Mouse (Mus musculus) neural tube, embryonic 12.5 days (tissue): Measurements from ENCODE around the gene Zdhhc19. TPM values are rescaled to one million over a fixed set of nuclear protein-coding genes. Genes with fewer than 3 reads are reported as not detected.

ENCODE experiments used
- ATAC-seq: fragments of 200-750 bp; cut with Nextera tagmentation; 2 replicates; pipeline ENCODE4 v1.8.0; 2017; ENCODE audit warnings: low read depth, mild to moderate bottlenecking, moderate TSS enrichment, moderate library complexity; ENCODE audit not compliant: low FRiP score
- H3K27ac ChIP-seq: fragments of 300-500 bp; sonication (generic); 2 replicates; pipeline ENCODE4 v1.5.1; 2016
- H3K27me3 ChIP-seq: fragments of 300-500 bp; sonication (generic); replicated peaks from 2 replicates; pipeline ENCODE4 v1.6.1; 2016; ENCODE audit warnings: mild to moderate bottlenecking
- H3K36me3 ChIP-seq: fragments of 300-500 bp; sonication (generic); 2 replicates; pipeline ENCODE4 v1.6.1; 2016; ENCODE audit warnings: mild to moderate bottlenecking
- H3K4me1 ChIP-seq: fragments of 300-500 bp; sonication (generic); 2 replicates; pipeline ENCODE4 v1.6.1; 2016
- H3K4me2 ChIP-seq: fragments of 300-500 bp; sonication (generic); replicated peaks from 2 replicates; pipeline ENCODE4 v1.6.1; 2016; ENCODE audit warnings: mild to moderate bottlenecking
- H3K4me3 ChIP-seq: fragments of 300-500 bp; sonication (generic); 2 replicates; pipeline ENCODE4 v1.5.1; 2016
- H3K9ac ChIP-seq: fragments of 300-500 bp; sonication (generic); 2 replicates; pipeline ENCODE4 v1.6.1; 2016; ENCODE audit warnings: mild to moderate bottlenecking
- H3K9me3 ChIP-seq: fragments of 300-500 bp; sonication (generic); 2 replicates; pipeline ENCODE4 v1.6.1; 2016; ENCODE audit warnings: mild to moderate bottlenecking
- WGBS: fragments of 180-500 bp; shearing (Covaris S2); methylation state at CpG from one replicate; pipeline ENCODE4 v1.1.7; 2016; 5-methylcytosine and 5-hydroxymethylcytosine counted together
- polyA plus RNA-seq: library from polyadenylated mRNA; unstranded; fragments of >200 nt; fragmentation: Nextera tagmentation; extraction: Ambion mirVana; gene quantifications from 2 replicates; pipeline ENCODE4 v1.2.1, GENCODE M21; 2016

Zdhhc19 gene
- polyA plus RNA-seq: not detected in 2 replicates

GRCm38 (mm10) chr16:32495965-32496364, at the start of gene Zdhhc19:
Gene Zdhhc19, plus strand, starts transcription at chr16:32496265.
- no peak within 1 kb of the TSS for H3K4me3 ChIP-seq
- H3K27ac ChIP-seq: no peak within 1 kb of the TSS
- H3K9ac ChIP-seq: no peak within 1 kb of the TSS
- WGBS: 77% methylated on average over 3 of the region's 3 CpGs
- H3K4me2 ChIP-seq: no peak within 1 kb of the TSS
- ATAC-seq: no peak
- H3K9me3 ChIP-seq: no peaks in the 10 kb centered on the region
- H3K36me3 ChIP-seq: no peaks in the 10 kb centered on the region
- no peaks in the 10 kb centered on the region; the same call in none of the 2 replicates for H3K4me1 ChIP-seq
- no peaks in the 10 kb centered on the region for H3K27me3 ChIP-seq

- no peaks in the 10 kb centered on the region for H3K9me3 ChIP-seq
- H3K4me2 ChIP-seq: no peak overlapping the region
- ATAC-seq: no peak
- no peaks in the 10 kb centered on the region for H3K36me3 ChIP-seq
- H3K4me1 ChIP-seq: no peaks in the 10 kb centered on the region
- no peak overlapping the region for H3K9ac ChIP-seq
- no peak overlapping the region for H3K27ac ChIP-seq
- no peak overlapping the region for H3K4me3 ChIP-seq
- H3K27me3 ChIP-seq: no peaks in the 10 kb centered on the region
- 88% methylated on average over 2 of the region's 2 CpGs for WGBS
Measured at GRCm38 (mm10) chr16:32446563-32447138, 49.4 kb upstream of the Zdhhc19 start.

GRCm38 (mm10) chr16:32449665-32450064, 46.4 kb upstream of the Zdhhc19 start:
- H3K9me3 ChIP-seq: no peaks in the 10 kb centered on the region
- H3K4me2 ChIP-seq: no peak overlapping the region
- H3K9ac ChIP-seq: no peak overlapping the region
- ATAC-seq: no peak
- H3K4me3 ChIP-seq: no peak overlapping the region
- H3K36me3 ChIP-seq: peaks cover 12% of the 10 kb centered on the region
- no peak overlapping the region for H3K27ac ChIP-seq
- 96% methylated on average over 3 of the region's 3 CpGs for WGBS
- H3K4me1 ChIP-seq: no peaks in the 10 kb centered on the region
- H3K27me3 ChIP-seq: no peaks in the 10 kb centered on the region

- WGBS: 97% methylated on average over 2 of the region's 2 CpGs
- ATAC-seq: no peak
- peaks cover 13% of the 10 kb centered on the region for H3K36me3 ChIP-seq
Measured at GRCm38 (mm10) chr16:32450133-32450532, 45.9 kb upstream of the Zdhhc19 start.

GRCm38 (mm10) chr16:32453102-32453501, 43.0 kb upstream of the Zdhhc19 start:
- H3K9me3 ChIP-seq: no peaks in the 10 kb centered on the region
- no peaks in the 10 kb centered on the region for H3K27me3 ChIP-seq
- H3K36me3 ChIP-seq: peaks cover 29% of the 10 kb centered on the region
- no peak overlapping the region for H3K4me2 ChIP-seq
- 95% methylated on average over 8 of the region's 8 CpGs for WGBS
- no peak overlapping the region for H3K9ac ChIP-seq
- no peak overlapping the region for H3K4me3 ChIP-seq
- no peaks in the 10 kb centered on the region for H3K4me1 ChIP-seq
- H3K27ac ChIP-seq: no peak overlapping the region
- ATAC-seq: no peak

More at GRCm38 (mm10) chr16:32450133-32450532, 45.9 kb upstream of the Zdhhc19 start:
- no peaks in the 10 kb centered on the region for H3K4me1 ChIP-seq
- H3K4me2 ChIP-seq: no peak overlapping the region
- no peaks in the 10 kb centered on the region for H3K9me3 ChIP-seq
- no peaks in the 10 kb centered on the region for H3K27me3 ChIP-seq
- H3K9ac ChIP-seq: no peak overlapping the region
- H3K4me3 ChIP-seq: no peak overlapping the region
- H3K27ac ChIP-seq: no peak overlapping the region

GRCm38 (mm10) chr16:32454646-32455045, 41.4 kb upstream of the Zdhhc19 start:
- no peaks in the 10 kb centered on the region for H3K27me3 ChIP-seq
- peaks cover 29% of the 10 kb centered on the region for H3K36me3 ChIP-seq

GRCm38 (mm10) chr16:32456086-32456485, 40.0 kb upstream of the Zdhhc19 start:
- Histone ChIP-seq H3K27me3 (no peaks in the 10 kb centered on the region), H3K4me1 (no peaks in the 10 kb centered on the region), H3K9me3 (no peaks in the 10 kb centered on the region), H3K4me3 (no peak overlapping the region), H3K36me3 (peaks cover 29% of the 10 kb centered on the region), H3K9ac (no peak overlapping the region), H3K4me2 (no peak overlapping the region), H3K27ac (no peak overlapping the region)
- no peak for ATAC-seq

More at GRCm38 (mm10) chr16:32454646-32455045, 41.4 kb upstream of the Zdhhc19 start:
- Histone ChIP-seq H3K27ac (no peak overlapping the region), H3K9me3 (no peaks in the 10 kb centered on the region), H3K9ac (no peak overlapping the region), H3K4me1 (no peaks in the 10 kb centered on the region), H3K4me2 (no peak overlapping the region), H3K4me3 (no peak overlapping the region)
- no peak for ATAC-seq
- 82% methylated on average over 5 of the region's 5 CpGs for WGBS

GRCm38 (mm10) chr16:32456761-32457160, 39.3 kb upstream of the Zdhhc19 start:
- Histone ChIP-seq H3K4me1 (no peaks in the 10 kb centered on the region), H3K4me2 (no peak overlapping the region), H3K9me3 (no peaks in the 10 kb centered on the region), H3K27ac (no peak overlapping the region), H3K36me3 (peaks cover 29% of the 10 kb centered on the region), H3K4me3 (no peak overlapping the region), H3K9ac (no peak overlapping the region), H3K27me3 (no peaks in the 10 kb centered on the region)
- 98% methylated on average over 1 of the region's 1 CpGs for WGBS
- ATAC-seq: no peak

- H3K4me2 ChIP-seq: no peak overlapping the region
- WGBS: 69% methylated on average over 10 of the region's 10 CpGs
- no peak for ATAC-seq
- H3K4me1 ChIP-seq: no peaks in the 10 kb centered on the region
- peaks cover 22% of the 10 kb centered on the region for H3K36me3 ChIP-seq
- H3K9ac ChIP-seq: no peak overlapping the region
- no peaks in the 10 kb centered on the region for H3K27me3 ChIP-seq
- H3K27ac ChIP-seq: no peak overlapping the region
- H3K9me3 ChIP-seq: no peaks in the 10 kb centered on the region
- H3K4me3 ChIP-seq: no peak overlapping the region
Measured at GRCm38 (mm10) chr16:32457589-32458386, 38.3 kb upstream of the Zdhhc19 start.

- 68% methylated on average over 4 of the region's 4 CpGs for WGBS
- no peak for ATAC-seq
- Histone ChIP-seq H3K36me3 (peaks cover 20% of the 10 kb centered on the region), H3K27ac (no peak overlapping the region), H3K4me3 (no peak overlapping the region), H3K4me2 (no peak overlapping the region), H3K27me3 (no peaks in the 10 kb centered on the region), H3K9me3 (no peaks in the 10 kb centered on the region), H3K4me1 (no peaks in the 10 kb centered on the region), H3K9ac (no peak overlapping the region)
Measured at GRCm38 (mm10) chr16:32460518-32460917, 35.5 kb upstream of the Zdhhc19 start.

- no peak for ATAC-seq
- Histone ChIP-seq H3K9ac (no peak overlapping the region), H3K4me3 (no peak overlapping the region), H3K9me3 (no peaks in the 10 kb centered on the region), H3K4me1 (no peaks in the 10 kb centered on the region), H3K27me3 (no peaks in the 10 kb centered on the region), H3K27ac (no peak overlapping the region), H3K36me3 (peaks cover 14% of the 10 kb centered on the region), H3K4me2 (no peak overlapping the region)
- WGBS: 97% methylated on average over 5 of the region's 5 CpGs
Measured at GRCm38 (mm10) chr16:32461713-32462112, 34.4 kb upstream of the Zdhhc19 start.

- WGBS: 95% methylated on average over 16 of the region's 16 CpGs
Measured at GRCm38 (mm10) chr16:32462950-32463349, 33.1 kb upstream of the Zdhhc19 start.

More at GRCm38 (mm10) chr16:32462950-32463349, 33.1 kb upstream of the Zdhhc19 start:
- Histone ChIP-seq H3K27me3 (no peaks in the 10 kb centered on the region), H3K4me2 (no peak overlapping the region), H3K4me1 (no peaks in the 10 kb centered on the region), H3K9ac (no peak overlapping the region), H3K4me3 (no peak overlapping the region), H3K27ac (no peak overlapping the region), H3K36me3 (peaks cover 19% of the 10 kb centered on the region), H3K9me3 (no peaks in the 10 kb centered on the region)
- ATAC-seq: no peak
